26 mouse cellular contexts compared by ENCODE assay signal in genomic region chr4:97821556-97822251, GRCm38 (mm10). TPM values are rescaled to one million over a fixed set of nuclear protein-coding genes. Genes with fewer than 3 reads are reported as not detected.
DNase-seq lines count a peak whose midpoint lies in the region; ATAC-seq and TF ChIP-seq lines count a peak whose summit lies in the region.
"Had no signal": no experiment of that assay in that cellular context is flagged by ENCODE, and none has a peak within 500 bp of the region (broad histone marks: within the 10 kb centered on the region; RNA-seq: fewer than 3 reads in every experiment).

No protein-coding gene starts in this region.

- no peak for TF ChIP-seq EP300 in heart, adult 2 months (IDR thresholded peaks at IDR 0.05; ENCODE audit: insufficient read depth, low read depth, low read length)
- TF ChIP-seq EP300 in liver, postnatal 0 days (IDR thresholded peaks at IDR 0.05; ENCODE audit: low read depth): no peak

- in situ Hi-C loops in Patski (cut with MboI; ENCODE audit: low pct_unique_long_range_greater_than_20kb): no loop called here

- H3K4me1 ChIP-seq in heart, adult 2 months (ENCODE audit: control insufficient read depth, insufficient read depth, low read length): peaks cover 39% of the 10 kb centered on the region
- H3K4me1 ChIP-seq in liver, postnatal 0 days (ENCODE audit: insufficient read depth): peaks cover 23% of the 10 kb centered on the region
- H3K4me1 ChIP-seq in liver, embryonic 12.5 days: no peaks in the 10 kb centered on the region
- peaks cover 34% of the 10 kb centered on the region for H3K4me1 ChIP-seq in midbrain, embryonic 13.5 days (replicated peaks)
- H3K4me1 ChIP-seq: intestine, embryonic 15.5 days had no signal

- no peak for ATAC-seq in liver, postnatal 0 days
- no peak for ATAC-seq in liver, embryonic 12.5 days
- peak; percentile 57 for ATAC-seq in Patski
- ATAC-seq in megakaryocyte progenitor cell, adult 5-6 weeks (replicated peaks; ENCODE audit: poor library complexity): peak; percentile 39; the same call in 1 of the 2 replicates
- ATAC-seq in midbrain, embryonic 13.5 days: no peak
- ATAC-seq: forebrain, embryonic 14.5 days; forebrain, postnatal 0 days; intestine, embryonic 15.5 days had no signal

- POLR2A ChIA-PET in Patski (lab: Charles Lee): no interaction called here

- no peak overlapping the region for H3K4me2 ChIP-seq in liver, postnatal 0 days (ENCODE audit: low read depth, low read length)
- H3K4me2 ChIP-seq in liver, embryonic 12.5 days: no peak overlapping the region
- H3K4me2 ChIP-seq in midbrain, embryonic 13.5 days (replicated peaks): no peak overlapping the region
- H3K4me2 ChIP-seq: embryonic facial prominence, embryonic 12.5 days; embryonic facial prominence, embryonic 15.5 days; heart, embryonic 11.5 days; hindbrain, embryonic 15.5 days; intestine, embryonic 15.5 days had no signal

- CTCF ChIA-PET in Patski (lab: Charles Lee): interaction anchor here (0.8 kb wide), 1 partner anchor 10 kb away, joined by 3 read pairs; no protein-coding TSS in a partner anchor

- DNase-seq in heart, adult 2 months: no peak
- DNase-seq in heart, postnatal 10 days: no peak
- no peak for DNase-seq in liver, postnatal 0 days
- DNase-seq in Patski (ENCODE audit: low read depth, low spot score): peak; percentile 71
- DNase-seq in embryo, embryonic 10 days (ENCODE audit: low spot score): no peak
- DNase-seq: adrenal gland, adult 2 months; cerebellum, adult 11-12 months; cerebellum, adult 8-10 months; cerebellum, postnatal 10 days; cerebellum, postnatal 36 days; forebrain, postnatal 0 days; gastrocnemius, postnatal 36 days; heart, adult 18-20 months; heart, postnatal 36 days had no signal

- H3K4me3 ChIP-seq in heart, adult 2 months: no peak overlapping the region
- no peak overlapping the region for H3K4me3 ChIP-seq in liver, postnatal 0 days (ENCODE audit: low read depth, low read length)
- H3K4me3 ChIP-seq in liver, embryonic 12.5 days: no peak overlapping the region
- H3K4me3 ChIP-seq in midbrain, embryonic 13.5 days (replicated peaks): no peak overlapping the region
- H3K4me3 ChIP-seq: embryonic facial prominence, embryonic 12.5 days; embryonic facial prominence, embryonic 15.5 days; hindbrain, embryonic 15.5 days; intestine, embryonic 15.5 days had no signal

- peaks cover 62% of the 10 kb centered on the region for H3K36me3 ChIP-seq in heart, adult 2 months (ENCODE audit: control insufficient read depth, insufficient read depth, low read length)
- no peaks in the 10 kb centered on the region for H3K36me3 ChIP-seq in liver, postnatal 0 days (replicated peaks; ENCODE audit: insufficient read depth, low read length)
- no peaks in the 10 kb centered on the region for H3K36me3 ChIP-seq in liver, embryonic 12.5 days
- H3K36me3 ChIP-seq in midbrain, embryonic 13.5 days: no peaks in the 10 kb centered on the region
- H3K36me3 ChIP-seq: embryonic facial prominence, embryonic 12.5 days; embryonic facial prominence, embryonic 15.5 days; hindbrain, embryonic 15.5 days; intestine, embryonic 15.5 days had no signal

- H3K79me2 ChIP-seq in heart, adult 2 months (replicated peaks; ENCODE audit: control insufficient read depth, insufficient read depth, low read length): peaks cover 4% of the 10 kb centered on the region; the same call in 1 of the 2 replicates

- H3K9ac ChIP-seq in heart, adult 2 months (ENCODE audit: low read depth, low read length): no peak overlapping the region
- H3K9ac ChIP-seq in liver, postnatal 0 days (replicated peaks): no peak overlapping the region
- no peak overlapping the region for H3K9ac ChIP-seq in liver, embryonic 12.5 days
- no peak overlapping the region for H3K9ac ChIP-seq in midbrain, embryonic 13.5 days (replicated peaks)
- H3K9ac ChIP-seq: embryonic facial prominence, embryonic 12.5 days; embryonic facial prominence, embryonic 15.5 days; forebrain, postnatal 0 days; hindbrain, embryonic 15.5 days; intestine, embryonic 15.5 days had no signal

- no peak for TF ChIP-seq POLR2A in heart, adult 2 months (IDR thresholded peaks at IDR 0.05; ENCODE audit: insufficient read depth, low read depth, low read length)

- H3K9me3 ChIP-seq in liver, postnatal 0 days (ENCODE audit: low read length): no peaks in the 10 kb centered on the region
- no peaks in the 10 kb centered on the region for H3K9me3 ChIP-seq in liver, embryonic 12.5 days (replicated peaks)
- no peaks in the 10 kb centered on the region for H3K9me3 ChIP-seq in midbrain, embryonic 13.5 days
- H3K9me3 ChIP-seq: embryonic facial prominence, embryonic 12.5 days; embryonic facial prominence, embryonic 15.5 days; hindbrain, embryonic 15.5 days; intestine, embryonic 15.5 days had no signal

- peak overlapping the region; percentile 31; the same call in 1 of the 2 replicates for H3K27ac ChIP-seq in heart, adult 2 months
- peak overlapping the region; percentile 80 for H3K27ac ChIP-seq in liver, postnatal 0 days (ENCODE audit: low read depth)
- H3K27ac ChIP-seq in liver, embryonic 12.5 days: no peak overlapping the region
- H3K27ac ChIP-seq in midbrain, embryonic 13.5 days: no peak overlapping the region
- H3K27ac ChIP-seq: embryonic facial prominence, embryonic 12.5 days; embryonic facial prominence, embryonic 15.5 days; hindbrain, embryonic 15.5 days; intestine, embryonic 15.5 days had no signal

- 49% methylated on average over 4 of the region's 4 CpGs for WGBS in heart, adult 2 months
- WGBS in liver, postnatal 0 days (ENCODE audit: insufficient replicate concordance): 63% methylated on average over 4 of the region's 4 CpGs
- 50% methylated on average over 4 of the region's 4 CpGs for WGBS in liver, embryonic 12.5 days (ENCODE audit: insufficient replicate concordance)
- 87% methylated on average over 4 of the region's 4 CpGs for WGBS in midbrain, embryonic 13.5 days

- no peak for TF ChIP-seq CTCF in heart, adult 2 months (IDR thresholded peaks at IDR 0.05)
- TF ChIP-seq CTCF in liver, postnatal 0 days (IDR thresholded peaks at IDR 0.05; ENCODE audit: low read depth): no peak
- TF ChIP-seq CTCF in Patski (IDR thresholded peaks at IDR 0.05): no peak

- intact Hi-C loops in heart, adult 2 months (cut with DNase I): no loop called here
- intact Hi-C loops in heart, postnatal 10 days (cut with DNase I): no loop called here

- no peaks in the 10 kb centered on the region for H3K27me3 ChIP-seq in heart, adult 2 months (ENCODE audit: control insufficient read depth, insufficient read depth, low read length)
- H3K27me3 ChIP-seq in liver, postnatal 0 days (ENCODE audit: insufficient read depth, low read length): no peaks in the 10 kb centered on the region
- H3K27me3 ChIP-seq in liver, embryonic 12.5 days (replicated peaks): no peaks in the 10 kb centered on the region
- H3K27me3 ChIP-seq in Patski: no peaks in the 10 kb centered on the region
- peaks cover 18% of the 10 kb centered on the region for H3K27me3 ChIP-seq in midbrain, embryonic 13.5 days
- H3K27me3 ChIP-seq: embryonic facial prominence, embryonic 12.5 days; embryonic facial prominence, embryonic 15.5 days; hindbrain, embryonic 15.5 days; intestine, embryonic 15.5 days had no signal

RNA-seq across cellular contexts. Expression of gene E130114P18Rik, which starts 43.8 kb away (rescaled TPM):
- total RNA-seq in heart, adult 2 months (2021): not detected
- polyA plus RNA-seq in heart, adult 2 months (2012; rRNA removed): 0.15 TPM in 1 of 2 replicates, not detected in the other
- total RNA-seq in heart, postnatal 10 days (2021): under 1 TPM; 0.34 to 0.47 TPM
- polyA plus RNA-seq in liver, postnatal 0 days (2015; fragmentation: Nextera tagmentation; extraction: Ambion mirVana): not detected in 2 replicates
- 0.23 TPM in 1 of 2 replicates, not detected in the other for polyA plus RNA-seq in liver, embryonic 12.5 days (2016; fragmentation: Nextera tagmentation; extraction: Ambion mirVana)
- polyA plus RNA-seq in Patski (2021): 0.09 TPM
- total RNA-seq in megakaryocyte progenitor cell, adult 5-6 weeks (2015): not detected in 2 replicates
- total RNA-seq in megakaryocyte progenitor cell, adult 5-6 weeks (2017): not detected in 2 replicates
- 22.5 and 24.4 TPM in 2 replicates for polyA plus RNA-seq in midbrain, embryonic 13.5 days (2015; fragmentation: Nextera tagmentation; extraction: Ambion mirVana)
- total RNA-seq: adrenal gland, adult 2 months; adrenal gland, postnatal 14 days; ES-E14; gastrocnemius, adult 8-10 months; heart, adult 18-20 months had no signal

RNA-seq across cellular contexts. Expression of gene Nfia, which starts 49.2 kb away (rescaled TPM):
- 100 to 1,000 TPM; 126 to 128 TPM for total RNA-seq in heart, adult 2 months (2021)
- polyA plus RNA-seq in heart, adult 2 months (2012; rRNA removed): 70.3 and 75.6 TPM in 2 replicates
- total RNA-seq in heart, postnatal 10 days (2021): 100 to 1,000 TPM; 196 to 199 TPM
- polyA plus RNA-seq in liver, postnatal 0 days (2015; fragmentation: Nextera tagmentation; extraction: Ambion mirVana): 9.9 TPM in 2 replicates
- polyA plus RNA-seq in liver, embryonic 12.5 days (2016; fragmentation: Nextera tagmentation; extraction: Ambion mirVana): 3.8 and 4.5 TPM in 2 replicates
- polyA plus RNA-seq in Patski (2021): 40.5 TPM
- total RNA-seq in megakaryocyte progenitor cell, adult 5-6 weeks (2015): 21.5 and 35.1 TPM in 2 replicates
- total RNA-seq in megakaryocyte progenitor cell, adult 5-6 weeks (2017): 1.5 and 3.9 TPM in 2 replicates
- polyA plus RNA-seq in midbrain, embryonic 13.5 days (2015; fragmentation: Nextera tagmentation; extraction: Ambion mirVana): 31.7 and 36.2 TPM in 2 replicates

Comparison
In these comparisons a context has a peak if more than half of its experiments do, and no peak if none do; other contexts are left out.
1. H3K27ac ChIP-seq: peak in heart, adult 2 months (single experiment) and liver, postnatal 0 days (single experiment); none in liver, embryonic 12.5 days (single experiment) and midbrain, embryonic 13.5 days (single experiment).
2. ATAC-seq: peak in Patski (single experiment) and megakaryocyte progenitor cell, adult 5-6 weeks (single experiment); none in liver, postnatal 0 days (single experiment), liver, embryonic 12.5 days (single experiment) and midbrain, embryonic 13.5 days (single experiment).
3. RNA of gene E130114P18Rik, which starts 43.8 kb away (polyA plus RNA-seq): 22.5 to 24.4 TPM in midbrain, embryonic 13.5 days; 0.09 TPM in Patski (single experiment), 0.23 TPM in liver, embryonic 12.5 days, 0.15 TPM in heart, adult 2 months and not detected in liver, postnatal 0 days; every median in the first group is over 10 times any median in the second.